Mouse (Mus musculus) retina, postnatal 7 days (tissue): Measurements from ENCODE around the gene Ankrd6.
"Not testable (repeated sequence)": the region's sequence is repeated elsewhere in the genome, so short reads cannot be mapped to it uniquely, and the experiment has no call there.

Experiments used
- DNase-seq: peaks from one replicate; pipeline ENCODE4 v3.0.0-alpha.2; 2012; ENCODE audit warnings: low read depth, low spot score

Ankrd6 gene

GRCm38 (mm10) chr4:32950356-32951034 is at the start of gene Ankrd6:
Ankrd6 (minus strand) TSS chr4:32950841.
- peak; percentile 78 for DNase-seq

- DNase-seq: no peak
Observed at GRCm38 (mm10) chr4:32998996-32999395, 48.4 kb upstream of the Ankrd6 start.

- DNase-seq: no peak
Observed at GRCm38 (mm10) chr4:32997571-32997970, 46.9 kb upstream of the Ankrd6 start.

GRCm38 (mm10) chr4:32996083-32996482 is 45.4 kb upstream of the Ankrd6 start:
- no peak for DNase-seq

- DNase-seq: no peak
Observed at GRCm38 (mm10) chr4:32994168-32994567, 43.5 kb upstream of the Ankrd6 start.

- DNase-seq: no peak
Observed at GRCm38 (mm10) chr4:32989346-32989745, 38.7 kb upstream of the Ankrd6 start.

- no peak for DNase-seq
Observed at GRCm38 (mm10) chr4:32987006-32987405, 36.4 kb upstream of the Ankrd6 start.

- DNase-seq: no peak
Observed at GRCm38 (mm10) chr4:32985684-32986083, 35.0 kb upstream of the Ankrd6 start.

- DNase-seq: no peak
Observed at GRCm38 (mm10) chr4:32984801-32985675, 34.4 kb upstream of the Ankrd6 start.

- no peak for DNase-seq
Observed at GRCm38 (mm10) chr4:32984242-32984641, 33.6 kb upstream of the Ankrd6 start.

- DNase-seq: peak; percentile 52
Observed at GRCm38 (mm10) chr4:32983176-32984155, 32.8 kb upstream of the Ankrd6 start.

GRCm38 (mm10) chr4:32982716-32983175 is 32.1 kb upstream of the Ankrd6 start, which contains the start of gene Rragd:
Rragd (plus strand) TSS chr4:32983037.
- no peak for DNase-seq

- no peak for DNase-seq
Observed at GRCm38 (mm10) chr4:32982041-32982715, 31.5 kb upstream of the Ankrd6 start.

- DNase-seq: no peak
Observed at GRCm38 (mm10) chr4:32981617-32982016, 31.0 kb upstream of the Ankrd6 start.

GRCm38 (mm10) chr4:32980061-32980460 is 29.4 kb upstream of the Ankrd6 start:
- DNase-seq: no peak

- DNase-seq: no peak
Observed at GRCm38 (mm10) chr4:32977331-32977730, 26.7 kb upstream of the Ankrd6 start.

GRCm38 (mm10) chr4:32964619-32965018 is 14.0 kb upstream of the Ankrd6 start:
- DNase-seq: not testable (repeated sequence)

GRCm38 (mm10) chr4:32961394-32961793 is 10.8 kb upstream of the Ankrd6 start:
- no peak for DNase-seq

GRCm38 (mm10) chr4:32956423-32956822 is 5.8 kb upstream of the Ankrd6 start:
- no peak for DNase-seq

GRCm38 (mm10) chr4:32952681-32953080 is 2.0 kb upstream of the Ankrd6 start:
- DNase-seq: no peak
